ENCODE assay signal across 8 mouse cellular contexts in the genomic region with DNA sequence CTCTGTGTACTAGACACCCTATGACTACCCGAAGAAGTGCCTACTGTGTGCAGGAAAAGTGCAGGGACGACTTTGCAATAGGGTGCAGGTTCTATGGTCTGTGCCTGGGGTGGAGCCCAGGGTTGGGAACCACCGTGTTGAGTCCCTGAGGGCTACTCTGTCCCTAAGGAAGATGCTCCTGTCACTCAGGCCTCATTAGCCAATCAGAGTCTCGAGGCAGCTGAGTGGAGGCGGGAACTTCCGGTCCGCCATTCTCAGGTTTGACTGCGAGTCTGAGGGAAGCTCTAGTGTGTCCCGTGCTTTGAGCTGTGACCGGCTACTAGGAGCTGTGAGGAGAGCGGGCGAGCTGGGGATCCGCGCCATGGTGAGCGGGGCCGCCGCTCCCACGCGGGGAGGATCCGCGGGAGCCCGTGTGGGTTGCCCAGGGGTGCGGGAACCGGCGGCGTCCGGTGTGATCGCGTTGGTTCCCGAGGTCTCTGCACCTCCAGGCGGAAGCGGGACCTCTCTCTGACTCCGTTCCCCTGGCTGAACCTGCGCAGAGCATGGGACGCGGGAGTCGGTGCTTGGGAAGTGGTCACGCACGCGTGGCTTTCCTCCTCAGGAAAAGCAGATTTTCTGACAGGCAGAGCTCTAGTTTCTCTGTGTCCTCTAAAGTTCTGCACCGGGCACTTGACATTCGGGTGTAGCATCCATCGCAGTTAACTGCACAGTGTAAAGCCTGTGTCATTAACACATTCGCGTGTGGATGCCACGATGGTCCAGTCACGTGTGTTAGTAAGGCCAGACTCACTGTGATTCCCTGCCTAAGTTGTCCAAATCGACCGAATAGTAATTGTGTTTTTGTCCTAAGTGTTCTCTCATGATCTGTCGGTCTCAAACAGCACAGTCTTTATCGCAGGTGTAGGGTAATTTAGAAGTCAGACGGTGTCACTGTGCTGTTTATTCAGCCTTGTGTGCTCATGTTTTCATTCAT. TPM values are rescaled to one million over a fixed set of nuclear protein-coding genes. Genes with fewer than 3 reads are reported as not detected.
DNase-seq lines count a peak whose midpoint lies in the region; ATAC-seq lines count a peak whose summit lies in the region.

Gene Gm10778 (plus strand): TSS at position 257 of the 973 bp plus-strand sequence.

- peaks cover 26% of the 10 kb centered on the region for H3K9me3 ChIP-seq in hindbrain, embryonic 13.5 days

- H3K9ac ChIP-seq in hindbrain, embryonic 13.5 days = peak within 1 kb of the TSS; percentile 76

- H3K36me3 ChIP-seq in hindbrain, embryonic 13.5 days = peaks cover 30% of the 10 kb centered on the region

- peaks cover 14% of the 10 kb centered on the region for H3K4me1 ChIP-seq in hindbrain, embryonic 13.5 days (replicated peaks)

- peak; percentile 96 for DNase-seq in R1 (ENCODE audit: low read depth, low spot score)
- peak; percentile 92 to 93 for DNase-seq in cerebellum, postnatal 14 days
- DNase-seq in frontal cortex, postnatal 14 days (ENCODE audit: low spot score in 2 of 2) = peak; percentile 77 to 87
- DNase-seq in layer of hippocampus, postnatal 14 days (ENCODE audit: low spot score in 2 of 2) = peak; percentile 84 to 90
- DNase-seq in lung, postnatal 10 days = peak; percentile 92
- DNase-seq in ovary, postnatal 14 days (ENCODE audit: low spot score) = peak; percentile 82
- peak; percentile 75 to 83 for DNase-seq in thymus, postnatal 10 days (ENCODE audit: low spot score in 2 of 2)

- 2% methylated on average over 36 of the region's 52 CpGs for WGBS in hindbrain, embryonic 13.5 days

- peak within 1 kb of the TSS; percentile 91 for H3K27ac ChIP-seq in hindbrain, embryonic 13.5 days

- ATAC-seq in hindbrain, embryonic 13.5 days (ENCODE audit: low FRiP score) = peak; percentile 95

- H3K4me2 ChIP-seq in hindbrain, embryonic 13.5 days = peak within 1 kb of the TSS; percentile 63

- 0 out of 2 replicates have a peak, but pooled peaks cover 13% of the 10 kb centered on the region for H3K27me3 ChIP-seq in hindbrain, embryonic 13.5 days

- H3K4me3 ChIP-seq in hindbrain, embryonic 13.5 days = peak within 1 kb of the TSS; percentile 49

RNA-seq across cellular contexts. Expression of gene Gm10778, which starts in this region (rescaled TPM):
- polyA plus RNA-seq in hindbrain, embryonic 13.5 days (2015; fragmentation: Nextera tagmentation; extraction: Ambion mirVana) = 6.2 and 6.4 TPM in 2 replicates
- 1 to 10 TPM; 3.5 to 3.9 TPM for total RNA-seq in layer of hippocampus, postnatal 14 days (2021)

Comparison
In these comparisons a context has a peak if more than half of its experiments do, and no peak if none do; other contexts are left out.
1. Peak in every context shown above with its lines: DNase-seq, ATAC-seq, H3K4me3 ChIP-seq and H3K27ac ChIP-seq.